10 mouse cellular contexts compared by ENCODE assay signal in the genomic region with DNA sequence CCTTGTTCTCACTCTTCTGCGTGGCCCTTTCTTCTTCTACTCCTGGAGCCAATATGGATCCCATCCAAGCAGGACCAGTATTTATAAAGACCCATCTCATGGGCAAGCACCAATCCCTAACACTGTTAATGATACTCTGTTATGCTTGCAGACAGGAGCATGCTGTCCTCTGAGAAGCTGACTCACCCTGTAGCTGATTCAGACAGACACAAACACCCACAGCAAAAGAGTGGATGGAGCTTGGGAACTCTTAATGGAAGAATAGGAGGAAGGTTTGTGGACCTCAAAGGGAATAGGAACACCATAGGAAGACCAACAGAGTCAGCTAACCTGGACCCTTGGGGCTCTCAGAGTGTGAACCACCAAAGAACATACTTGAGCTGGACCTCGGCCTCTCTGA.
"Had no signal": no experiment of that assay in that cellular context is flagged by ENCODE, and none has a peak within 500 bp of the region (broad histone marks: within the 10 kb centered on the region; RNA-seq: fewer than 3 reads in every experiment).

No protein-coding gene starts in this region.

- DNase-seq: retina, postnatal 1 day; right cerebral cortex, postnatal 25 days; right cerebral cortex, postnatal 4 days; spleen, adult 18-20 months; thymus, adult 18-20 months; thymus, adult 2 months; thymus, postnatal 14 days; thymus, postnatal 25 days; thymus, postnatal 36 days; thymus, postnatal 4 days had no signal
